Mouse (Mus musculus): ENCODE data around the gene Psmd12.
"Not testable (repeated sequence)": the region's sequence is repeated elsewhere in the genome, so short reads cannot be mapped to it uniquely, and the experiment has no call there.

- not testable (repeated sequence) for TF ChIP-seq POLR2A (IDR thresholded peaks at IDR 0.05; ENCODE audit: borderline replicate concordance, insufficient read depth, low read length)
- peak; percentile 84 for TF ChIP-seq CTCF (IDR thresholded peaks at IDR 0.05; ENCODE audit: borderline replicate concordance, insufficient read depth, low read depth, low read length)
Measured at GRCm38 (mm10) chr11:107511954-107512353, 32.7 kb downstream of the Psmd12 start.
